Mouse (Mus musculus) stomach, embryonic 16.5 days (tissue): ENCODE results near the gene Col27a1. TPM values are rescaled to one million over a fixed set of nuclear protein-coding genes. Genes with fewer than 3 reads are reported as not detected.

ENCODE experiments used
- ATAC-seq: fragments of 200-750 bp; cut with Nextera tagmentation; 2 replicates; pipeline ENCODE4 v1.8.0; 2017; ENCODE audit warnings: moderate number of reproducible peaks, moderate TSS enrichment; ENCODE audit not compliant: insufficient read depth, low FRiP score
- H3K27ac ChIP-seq: fragments of 300-500 bp; sonication (generic); 2 replicates; pipeline ENCODE4 v1.5.1; 2014; ENCODE audit warnings: low read length
- H3K27me3 ChIP-seq: fragments of 300-500 bp; sonication (generic); 2 replicates; pipeline ENCODE4 v1.6.1; 2014; ENCODE audit warnings: low read length, control low read depth, mixed read lengths; ENCODE audit not compliant: control insufficient read depth, insufficient read depth
- H3K36me3 ChIP-seq: fragments of 300-500 bp; sonication (generic); 2 replicates; pipeline ENCODE4 v1.6.1; 2014; ENCODE audit warnings: low read length; ENCODE audit not compliant: control insufficient read depth, insufficient read depth
- H3K4me1 ChIP-seq: fragments of 300-500 bp; sonication (generic); 2 replicates; pipeline ENCODE4 v1.6.1; 2014; ENCODE audit warnings: low read length, control low read depth, mixed read lengths; ENCODE audit not compliant: control insufficient read depth, insufficient read depth
- H3K4me2 ChIP-seq: fragments of 300-500 bp; sonication (generic); 2 replicates; pipeline ENCODE4 v1.6.1; 2014; ENCODE audit warnings: low read depth, low read length, mixed read lengths
- H3K4me3 ChIP-seq: fragments of 300-500 bp; sonication (generic); replicated peaks from 2 replicates; pipeline ENCODE4 v1.5.1; 2014; ENCODE audit warnings: mild to moderate bottlenecking, low read length
- H3K9ac ChIP-seq: fragments of 300-500 bp; sonication (generic); 2 replicates; pipeline ENCODE4 v1.6.1; 2014; ENCODE audit warnings: low read length
- H3K9me3 ChIP-seq: fragments of 300-500 bp; sonication (generic); replicated peaks from 2 replicates; pipeline ENCODE4 v1.6.1; 2016; ENCODE audit warnings: low read length, control low read depth; ENCODE audit not compliant: control insufficient read depth
- WGBS: fragments of 180-500 bp; shearing (Covaris S2); extraction: QIAGEN DNeasy Blood & Tissue Kit; methylation state at CpG from one replicate; pipeline ENCODE4 v1.1.7; 2014; 5-methylcytosine and 5-hydroxymethylcytosine counted together
- polyA plus RNA-seq: library from polyadenylated mRNA; unstranded; fragments of >200 nt; fragmentation: Nextera tagmentation; extraction: Ambion mirVana; gene quantifications from 2 replicates; pipeline ENCODE4 v1.2.1, GENCODE M21; 2015

Col27a1 gene
- polyA plus RNA-seq, 1 experiment from 2014 or later, result 13.3 TPM

- Histone ChIP-seq H3K27ac (no peak overlapping the region), H3K4me3 (no peak overlapping the region), H3K27me3 (no peaks in the 10 kb centered on the region), H3K36me3 (no peaks in the 10 kb centered on the region; the same call in 1 of the 2 replicates), H3K9ac (no peak overlapping the region), H3K9me3 (no peaks in the 10 kb centered on the region), H3K4me2 (no peak overlapping the region), H3K4me1 (no peaks in the 10 kb centered on the region)
- ATAC-seq, result peak; percentile 56; the same call in 1 of the 2 replicates
- 59% methylated on average over 7 of the region's 7 CpGs for WGBS
These were observed 65.0 kb downstream of the Col27a1 start for GRCm38 (mm10) chr4:63278821-63279220.

GRCm38 (mm10) chr4:63281694-63282093 is 67.9 kb downstream of the Col27a1 start:
- no peak overlapping the region for H3K9ac ChIP-seq
- no peaks in the 10 kb centered on the region for H3K27me3 ChIP-seq
- no peak overlapping the region for H3K27ac ChIP-seq
- H3K4me3 ChIP-seq, result no peak overlapping the region
- peaks cover 9% of the 10 kb centered on the region; the same call in 1 of the 2 replicates for H3K36me3 ChIP-seq
- no peaks in the 10 kb centered on the region for H3K4me1 ChIP-seq
- no peak overlapping the region for H3K4me2 ChIP-seq
- no peaks in the 10 kb centered on the region for H3K9me3 ChIP-seq
- 77% methylated on average over 6 of the region's 6 CpGs for WGBS
- ATAC-seq, result no peak

- 78% methylated on average over 5 of the region's 5 CpGs for WGBS
- Histone ChIP-seq H3K27me3 (no peaks in the 10 kb centered on the region), H3K4me1 (no peaks in the 10 kb centered on the region), H3K27ac (no peak overlapping the region), H3K4me3 (no peak overlapping the region), H3K36me3 (peaks cover 9% of the 10 kb centered on the region; the same call in 1 of the 2 replicates), H3K4me2 (no peak overlapping the region), H3K9me3 (no peaks in the 10 kb centered on the region), H3K9ac (no peak overlapping the region)
- ATAC-seq, result no peak
These were observed 69.5 kb downstream of the Col27a1 start for GRCm38 (mm10) chr4:63283319-63283718.

GRCm38 (mm10) chr4:63286034-63286433 is 72.2 kb downstream of the Col27a1 start:
- Histone ChIP-seq H3K4me3 (no peak overlapping the region), H3K4me1 (peaks cover 12% of the 10 kb centered on the region; the same call in 1 of the 2 replicates), H3K27me3 (no peaks in the 10 kb centered on the region), H3K36me3 (peaks cover 9% of the 10 kb centered on the region; the same call in 1 of the 2 replicates), H3K4me2 (no peak overlapping the region), H3K27ac (no peak overlapping the region), H3K9me3 (no peaks in the 10 kb centered on the region), H3K9ac (no peak overlapping the region)
- no peak for ATAC-seq
- WGBS, result 86% methylated on average over 4 of the region's 4 CpGs

- H3K4me1 ChIP-seq, result peaks cover 18% of the 10 kb centered on the region; the same call in 1 of the 2 replicates
- H3K27me3 ChIP-seq, result no peaks in the 10 kb centered on the region
- no peak for ATAC-seq
- no peak overlapping the region for H3K4me2 ChIP-seq
- H3K36me3 ChIP-seq, result 0 out of 2 replicates have a peak, but pooled peaks cover 9% of the 10 kb centered on the region
- no peak overlapping the region for H3K27ac ChIP-seq
- no peak overlapping the region for H3K9ac ChIP-seq
- no peaks in the 10 kb centered on the region for H3K9me3 ChIP-seq
- H3K4me3 ChIP-seq, result no peak overlapping the region
- WGBS, result 83% methylated on average over 5 of the region's 5 CpGs
These were observed 74.7 kb downstream of the Col27a1 start for GRCm38 (mm10) chr4:63288497-63288896.

- Histone ChIP-seq H3K9ac (no peak overlapping the region), H3K27me3 (no peaks in the 10 kb centered on the region), H3K36me3 (0 out of 2 replicates have a peak, but pooled peaks cover 9% of the 10 kb centered on the region), H3K9me3 (no peaks in the 10 kb centered on the region), H3K27ac (peak overlapping the region; percentile 79), H3K4me3 (no peak overlapping the region), H3K4me1 (peaks cover 18% of the 10 kb centered on the region; the same call in 1 of the 2 replicates), H3K4me2 (no peak overlapping the region)
- WGBS, result 70% methylated on average over 2 of the region's 2 CpGs
- no peak for ATAC-seq
These were observed 76.3 kb downstream of the Col27a1 start for GRCm38 (mm10) chr4:63290081-63290480.

- 32% methylated on average over 7 of the region's 7 CpGs for WGBS
- H3K4me3 ChIP-seq, result no peak overlapping the region
- no peaks in the 10 kb centered on the region for H3K27me3 ChIP-seq
- peaks cover 18% of the 10 kb centered on the region; the same call in 1 of the 2 replicates for H3K4me1 ChIP-seq
- peak; percentile 90 for ATAC-seq
- 0 out of 2 replicates have a peak, but pooled peaks cover 5% of the 10 kb centered on the region for H3K36me3 ChIP-seq
- peak overlapping the region; percentile 79 for H3K27ac ChIP-seq
- H3K9me3 ChIP-seq, result no peaks in the 10 kb centered on the region
- H3K9ac ChIP-seq, result no peak overlapping the region
- no peak overlapping the region for H3K4me2 ChIP-seq
These were observed 77.3 kb downstream of the Col27a1 start for GRCm38 (mm10) chr4:63291075-63291474.

- H3K9me3 ChIP-seq, result no peaks in the 10 kb centered on the region
- H3K4me2 ChIP-seq, result no peak overlapping the region
- no peaks in the 10 kb centered on the region for H3K36me3 ChIP-seq
- H3K9ac ChIP-seq, result no peak overlapping the region
- no peak overlapping the region for H3K4me3 ChIP-seq
- ATAC-seq, result no peak
- H3K27me3 ChIP-seq, result no peaks in the 10 kb centered on the region
- H3K4me1 ChIP-seq, result peaks cover 18% of the 10 kb centered on the region; the same call in 1 of the 2 replicates
- H3K27ac ChIP-seq, result peak overlapping the region; percentile 79
- WGBS, result 92% methylated on average over 4 of the region's 4 CpGs
These were observed 77.9 kb downstream of the Col27a1 start for GRCm38 (mm10) chr4:63291658-63292057.

- WGBS, result 83% methylated on average over 1 of the region's 1 CpGs
- no peak overlapping the region for H3K4me3 ChIP-seq
- no peak for ATAC-seq
- no peaks in the 10 kb centered on the region for H3K9me3 ChIP-seq
- H3K27me3 ChIP-seq, result no peaks in the 10 kb centered on the region
- no peak overlapping the region for H3K4me2 ChIP-seq
- peaks cover 7% of the 10 kb centered on the region; the same call in 1 of the 2 replicates for H3K4me1 ChIP-seq
- H3K36me3 ChIP-seq, result no peaks in the 10 kb centered on the region
- H3K9ac ChIP-seq, result no peak overlapping the region
- H3K27ac ChIP-seq, result no peak overlapping the region
These were observed 81.8 kb downstream of the Col27a1 start for GRCm38 (mm10) chr4:63295641-63296040.
